ENCODE assay signal across 7 mouse cellular contexts in the genomic region with DNA sequence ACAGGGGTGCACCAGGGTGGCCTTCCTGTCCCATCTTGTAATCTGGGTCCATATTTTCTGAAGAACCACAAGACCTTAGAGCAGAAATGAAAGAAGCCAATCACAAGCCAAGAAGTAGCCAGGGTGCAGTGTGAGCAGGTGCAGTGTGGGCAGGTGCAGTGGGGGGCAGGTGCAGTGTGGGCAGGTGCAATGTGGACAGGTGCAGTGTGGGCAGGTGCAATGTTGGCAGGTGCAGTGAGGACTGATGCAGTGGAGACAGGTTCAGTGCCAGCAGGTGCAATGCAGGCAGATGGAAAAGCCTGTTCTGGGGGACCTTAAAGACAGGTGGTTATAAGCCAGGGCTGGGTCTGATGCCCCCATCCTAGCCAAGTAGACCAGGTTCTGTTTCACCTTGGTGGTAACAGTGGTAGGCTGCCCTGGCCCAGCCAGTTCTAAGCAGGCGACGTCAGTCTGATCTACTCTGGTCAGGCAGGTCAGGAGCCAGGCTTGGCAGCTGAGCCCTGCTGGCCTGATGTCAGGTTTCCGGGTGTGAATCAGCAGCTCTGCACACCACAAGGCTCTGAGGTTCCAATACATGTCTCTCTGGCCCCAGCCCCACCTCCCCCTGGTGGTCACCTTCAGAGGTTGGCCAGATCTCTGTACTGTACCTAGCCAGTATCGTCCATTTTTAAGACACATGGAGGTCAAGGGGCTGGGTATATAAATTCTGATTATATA.
A peak's percentile ranks its signal among the peaks of the same experiment; 100 is the strongest.
DNase-seq lines count a peak whose midpoint lies in the region; ATAC-seq lines count a peak whose summit lies in the region.

No protein-coding gene starts in this region.

- 0 out of 2 replicates have a peak, but pooled peaks have one; percentile 40 for ATAC-seq in kidney, embryonic 15.5 days (replicated peaks; ENCODE audit: low FRiP score)
- ATAC-seq in monocyte, adult 5-6 weeks (replicated peaks; ENCODE audit: insufficient number of reproducible peaks, low FRiP score, low TSS enrichment, poor library complexity, severe bottlenecking) = peak; percentile 52
- no peak for ATAC-seq in forebrain, embryonic 13.5 days

- DNase-seq in B cell, adult 2 months = peak; percentile 3 to 7
- peak; percentile 14 for DNase-seq in adipocyte (ENCODE audit: low spot score)
- DNase-seq in gastrocnemius, adult 18-20 months (ENCODE audit: low spot score) = peak; percentile 65
- DNase-seq in T-cell, adult 2 months (ENCODE audit: low spot score) = no peak

- no peaks in the 10 kb centered on the region for H3K27me3 ChIP-seq in kidney, embryonic 15.5 days
- no peaks in the 10 kb centered on the region for H3K27me3 ChIP-seq in forebrain, embryonic 13.5 days

- H3K4me1 ChIP-seq in kidney, embryonic 15.5 days = no peaks in the 10 kb centered on the region
- H3K4me1 ChIP-seq in forebrain, embryonic 13.5 days = 0 out of 2 replicates have a peak, but pooled peaks cover 3% of the 10 kb centered on the region

- no peaks in the 10 kb centered on the region for H3K36me3 ChIP-seq in kidney, embryonic 15.5 days
- H3K36me3 ChIP-seq in forebrain, embryonic 13.5 days (ENCODE audit: poor library complexity, severe bottlenecking) = no peaks in the 10 kb centered on the region

- H3K27ac ChIP-seq in kidney, embryonic 15.5 days = no peak overlapping the region
- no peak overlapping the region for H3K27ac ChIP-seq in forebrain, embryonic 13.5 days

- no peaks in the 10 kb centered on the region for H3K9me3 ChIP-seq in kidney, embryonic 15.5 days (replicated peaks)
- no peaks in the 10 kb centered on the region for H3K9me3 ChIP-seq in forebrain, embryonic 13.5 days (replicated peaks)

- no peak overlapping the region for H3K4me3 ChIP-seq in kidney, embryonic 15.5 days (replicated peaks)
- no peak overlapping the region for H3K4me3 ChIP-seq in forebrain, embryonic 13.5 days

- WGBS in kidney, embryonic 15.5 days = 63% methylated on average over 4 of the region's 4 CpGs
- 83% methylated on average over 4 of the region's 4 CpGs for WGBS in forebrain, embryonic 13.5 days

- no peak overlapping the region for H3K9ac ChIP-seq in kidney, embryonic 15.5 days
- H3K9ac ChIP-seq in forebrain, embryonic 13.5 days = no peak overlapping the region

- H3K4me2 ChIP-seq in kidney, embryonic 15.5 days = no peak overlapping the region
- no peak overlapping the region for H3K4me2 ChIP-seq in forebrain, embryonic 13.5 days
